Mouse (Mus musculus) embryonic fibroblast, embryonic 13.5 days (primary cell): ENCODE measurements around the gene Orm3.

ENCODE experiments used
- CTCF ChIP-seq: IDR thresholded peaks from 2 replicates; pipeline ENCODE4 v1.5.1; 2011; ENCODE audit warnings: mild to moderate bottlenecking, control low read depth, low read length, moderate library complexity, borderline replicate concordance; ENCODE audit not compliant: insufficient read depth
- POLR2A ChIP-seq: IDR thresholded peaks from 2 replicates; pipeline ENCODE4 v1.6.1; 2011; ENCODE audit warnings: low read depth, mild to moderate bottlenecking, control low read depth, low read length, moderate library complexity

DNA sequence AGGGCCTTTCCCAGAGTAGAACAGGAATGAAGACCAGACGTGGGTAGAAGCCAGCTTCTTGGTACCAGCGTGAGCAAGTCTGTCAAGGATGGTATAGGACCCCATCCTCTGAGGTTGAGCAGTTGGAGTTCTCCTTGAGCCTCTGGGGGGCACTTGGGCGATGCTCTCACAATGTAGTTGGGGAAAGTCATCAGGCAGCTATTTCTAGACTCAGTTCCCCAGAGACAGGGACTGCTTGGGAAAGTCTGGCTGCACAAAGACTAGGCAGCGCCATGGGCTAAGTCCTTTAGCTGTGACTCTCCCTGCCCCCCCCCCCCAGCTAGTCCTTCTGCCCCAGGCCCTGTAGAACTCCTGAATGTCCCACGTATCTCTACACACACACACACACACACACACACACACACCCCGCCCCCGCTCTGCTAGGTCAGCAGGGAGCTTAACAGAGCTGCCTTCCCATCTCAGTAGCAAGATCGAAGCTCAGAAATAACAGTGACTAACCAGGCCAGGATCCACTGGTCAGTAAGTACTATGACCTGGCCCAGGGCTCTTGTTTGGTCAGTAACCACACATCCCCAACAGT lies 43.8 kb downstream of the Orm3 start:
- no peak for TF ChIP-seq CTCF
- no peak for TF ChIP-seq POLR2A
